Mouse (Mus musculus): Measurements from ENCODE around the gene Mapkapk2.

Gene Mapkapk2

DNA sequence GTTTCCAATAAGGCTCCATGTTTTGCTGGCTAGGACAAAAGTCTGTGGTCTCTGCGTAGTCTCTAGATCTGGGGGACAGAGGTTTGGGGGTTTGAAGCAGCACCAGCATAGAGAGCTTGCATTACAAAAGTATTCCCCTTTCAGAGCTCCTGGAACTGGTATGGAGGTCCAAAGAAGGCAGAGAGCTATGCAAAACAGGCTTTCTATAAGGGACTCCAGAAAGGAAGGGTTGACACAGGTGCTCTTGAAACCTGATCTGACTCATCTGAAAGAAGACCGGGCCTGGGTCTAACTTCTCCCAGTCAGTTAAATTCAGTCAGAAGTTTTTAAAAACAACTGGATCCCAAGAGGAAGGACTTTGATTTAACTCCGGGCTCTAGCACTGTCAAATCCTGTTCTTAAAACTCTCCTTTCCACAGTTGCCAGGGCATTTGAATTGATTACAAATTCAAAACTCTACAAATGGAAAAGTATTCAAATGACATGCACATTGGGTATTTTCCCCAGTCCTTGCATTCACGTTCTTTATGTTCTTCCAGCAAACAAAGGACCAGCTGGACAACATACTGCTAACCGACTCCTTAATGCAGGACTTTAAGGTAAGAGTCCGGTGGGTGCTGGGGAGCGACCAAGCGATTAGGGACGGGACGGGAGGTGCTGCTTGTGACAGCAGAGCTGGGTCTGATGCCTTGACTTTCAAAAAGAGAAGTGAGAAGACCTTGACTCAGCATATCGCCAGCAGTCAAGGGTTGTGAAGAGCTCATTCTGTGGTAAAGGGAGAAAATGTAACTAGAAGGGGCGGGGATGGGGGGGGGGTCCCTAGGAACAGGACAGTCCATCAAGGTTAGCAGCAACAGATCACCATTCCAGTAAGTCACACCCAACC, 77.0 kb downstream of the Mapkapk2 start:
- DNase-seq (ENCODE audit: low spot score in 2 of 2): no peak

DNA sequence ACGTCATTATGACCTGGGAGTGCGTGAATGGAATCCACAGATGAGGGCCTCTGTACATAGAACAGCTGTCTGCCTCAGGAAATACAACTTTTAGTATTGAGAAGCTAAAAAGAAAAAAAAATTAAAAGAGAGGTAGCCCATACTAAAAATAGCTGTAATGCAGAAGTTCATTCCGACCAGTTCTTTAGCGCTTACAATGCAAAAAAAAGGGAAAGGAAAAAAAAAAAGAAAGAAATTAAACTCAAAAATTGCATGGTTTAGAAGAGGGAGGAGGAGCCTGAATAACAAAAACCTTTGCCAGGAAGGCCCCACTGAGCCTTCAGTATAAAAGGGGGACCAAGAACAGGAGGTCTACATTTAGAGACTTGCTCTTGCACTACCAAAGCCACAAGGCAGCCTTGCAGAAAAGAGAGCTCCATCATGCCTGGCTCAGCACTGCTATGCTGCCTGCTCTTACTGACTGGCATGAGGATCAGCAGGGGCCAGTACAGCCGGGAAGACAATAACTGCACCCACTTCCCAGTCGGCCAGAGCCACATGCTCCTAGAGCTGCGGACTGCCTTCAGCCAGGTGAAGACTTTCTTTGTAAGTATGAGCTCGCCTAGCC, 78.0 kb downstream of the Mapkapk2 start, which contains the start of gene Il10:
Il10 (plus strand) TSS at position 354 of the 607 bp plus-strand sequence.
- no peak for DNase-seq (ENCODE audit: low spot score in 2 of 2)

DNA sequence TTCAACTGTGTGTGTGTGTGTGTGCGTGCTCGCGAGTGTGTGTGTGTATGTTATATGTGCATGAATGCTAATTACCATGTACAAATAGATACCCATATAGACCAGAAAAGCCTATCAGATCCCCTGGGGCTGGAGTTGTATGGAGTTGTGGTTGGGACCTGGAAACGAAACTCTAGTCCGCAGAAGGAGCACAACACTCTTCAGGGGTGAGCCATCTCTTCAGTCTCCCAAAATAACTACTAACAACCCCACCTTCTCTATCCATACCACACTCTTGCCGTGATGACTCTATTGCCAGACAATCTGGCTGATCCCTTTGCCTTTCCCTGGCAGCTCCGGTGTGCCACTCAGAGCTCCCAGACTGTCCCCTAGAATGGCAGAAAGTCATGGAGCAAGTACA, 81.7 kb downstream of the Mapkapk2 start:
- no peak for DNase-seq (ENCODE audit: low spot score in 2 of 2)

DNA sequence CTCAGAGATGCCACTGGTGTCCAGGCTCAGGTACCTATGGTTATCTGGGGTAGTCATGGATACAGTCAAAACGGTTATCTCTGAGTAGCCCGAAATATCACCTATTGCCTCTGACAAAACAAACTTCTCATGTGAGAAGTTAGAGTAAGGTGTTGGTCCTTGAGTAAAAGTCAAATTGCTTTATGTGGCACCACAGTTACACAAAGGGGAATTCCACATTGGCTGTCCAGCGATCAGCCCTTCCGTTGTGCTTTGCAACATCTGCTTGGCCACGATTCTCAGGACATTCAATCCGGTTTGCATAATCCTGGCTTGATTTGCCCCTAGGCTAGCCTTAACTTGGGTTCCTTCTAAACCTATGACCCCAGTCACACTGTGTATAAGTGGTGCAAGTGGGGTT, 82.3 kb downstream of the Mapkapk2 start:
- no peak for DNase-seq (ENCODE audit: low spot score in 2 of 2)

DNA sequence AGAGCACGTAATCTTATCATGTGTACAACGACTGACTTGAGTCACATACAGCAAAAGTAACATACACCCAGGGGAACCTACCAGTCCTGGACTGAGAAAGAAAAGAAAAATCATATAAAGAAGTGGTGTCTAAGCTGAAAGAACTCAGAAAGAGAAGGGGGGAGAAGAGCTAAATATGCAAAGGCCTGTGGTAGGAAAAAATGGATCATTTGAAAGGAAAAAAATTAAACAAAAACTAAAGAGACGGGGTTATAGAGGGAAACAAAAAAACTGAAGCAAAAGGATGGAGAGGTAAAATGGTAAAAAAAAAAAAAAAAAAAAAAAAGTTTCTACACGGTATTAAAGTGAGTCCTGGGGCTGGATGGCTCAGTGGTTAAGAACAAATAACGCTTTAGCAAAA, 83.7 kb downstream of the Mapkapk2 start:
- DNase-seq (ENCODE audit: low spot score in 2 of 2): no peak

DNA sequence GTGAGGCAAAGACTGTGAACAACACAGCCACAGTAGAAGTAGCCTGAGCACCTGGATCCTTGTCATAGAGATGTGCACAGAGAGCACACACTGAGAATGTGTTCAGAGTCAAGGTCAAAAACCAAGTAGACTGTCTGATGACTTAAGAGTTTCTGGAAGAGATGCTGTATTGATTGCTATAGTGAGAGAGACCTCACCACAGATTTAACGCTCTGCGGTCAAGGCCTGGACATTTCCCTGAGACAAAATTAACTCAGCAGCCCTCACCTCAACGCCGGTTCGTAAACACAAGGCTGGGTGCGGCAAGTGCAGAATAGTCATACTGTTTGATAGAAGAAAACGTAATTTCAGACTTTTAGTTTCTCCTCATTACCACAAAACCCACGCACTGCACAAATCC, 85.1 kb downstream of the Mapkapk2 start:
- DNase-seq (ENCODE audit: low spot score in 2 of 2): no peak

DNA sequence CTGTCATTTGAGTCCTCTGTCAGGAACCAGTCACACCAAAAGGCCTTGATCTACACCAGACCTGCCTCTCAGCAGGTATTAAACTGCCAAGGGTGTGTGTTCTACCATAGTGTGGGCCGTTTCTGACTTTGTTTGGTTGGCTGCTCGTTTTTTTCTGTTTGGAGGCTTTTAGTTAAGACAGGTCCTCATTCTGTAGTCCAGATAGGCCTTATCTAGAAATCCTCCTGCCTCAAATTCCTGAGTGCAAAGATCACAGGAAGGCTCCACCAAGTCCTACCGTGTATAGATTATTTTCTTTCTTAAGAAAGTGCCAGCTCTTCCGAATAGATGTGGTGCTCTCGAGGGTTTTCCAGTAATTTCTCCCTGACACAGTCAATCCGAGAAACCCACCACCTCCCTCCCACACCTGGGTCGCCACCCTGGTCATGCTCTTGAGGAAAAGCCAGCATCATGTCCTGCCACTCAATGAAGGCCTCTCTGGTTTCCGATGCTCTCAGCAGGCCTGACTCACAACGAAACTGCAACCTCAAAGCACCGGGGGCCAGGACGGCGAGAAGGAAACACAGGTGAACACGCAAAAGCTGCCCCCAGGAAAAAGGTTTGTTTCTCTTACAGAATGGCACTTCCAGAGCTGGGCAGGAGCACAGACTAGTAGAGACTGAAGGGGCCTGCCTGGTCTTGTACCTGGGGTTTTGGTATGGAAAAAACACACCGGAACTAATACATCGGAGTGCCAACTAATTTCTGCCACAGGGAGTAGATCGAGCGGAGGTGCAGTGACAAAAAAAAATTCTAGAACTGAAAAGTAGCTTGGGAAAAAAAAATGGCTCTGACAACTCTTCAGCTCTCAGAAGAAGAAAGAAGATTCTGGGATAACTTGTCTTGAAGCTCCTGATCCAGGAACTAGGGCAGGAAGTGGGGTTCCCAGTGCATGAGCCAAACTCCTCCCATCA, 87.1 kb downstream of the Mapkapk2 start:
- DNase-seq (ENCODE audit: low spot score in 2 of 2): no peak

DNA sequence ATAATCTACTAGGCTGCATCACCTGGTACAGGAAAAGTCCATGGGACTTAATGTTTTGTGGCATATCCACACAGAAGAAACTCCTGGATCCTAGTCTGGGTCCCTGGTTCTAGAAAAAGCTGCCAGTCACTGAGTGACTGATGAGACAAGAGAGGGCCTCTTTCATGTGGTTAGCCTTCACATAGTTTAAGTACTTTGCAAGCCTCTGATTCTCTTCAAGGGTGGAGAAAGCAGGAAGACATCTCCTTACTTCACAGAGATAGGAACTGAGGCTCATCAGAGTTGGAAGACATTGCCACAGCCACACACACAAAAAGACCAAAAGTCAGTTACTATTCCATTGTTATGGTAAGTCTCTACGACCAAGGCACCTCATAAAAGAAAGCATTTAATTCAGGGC, 91.6 kb downstream of the Mapkapk2 start:
- DNase-seq (ENCODE audit: low spot score in 2 of 2): no peak

Data from right cerebral cortex, adult 2 months (tissue).